ENCODE assay signal across 22 mouse cellular contexts in genomic region chr1:177452987-177453386, GRCm38 (mm10). TPM values are rescaled to one million over a fixed set of nuclear protein-coding genes. Genes with fewer than 3 reads are reported as not detected.
A peak's percentile ranks its signal among the peaks of the same experiment; 100 is the strongest.
DNase-seq lines count a peak whose midpoint lies in the region; TF ChIP-seq lines count a peak whose summit lies in the region.
"Had no signal": no experiment of that assay in that cellular context is flagged by ENCODE, and none has a peak within 500 bp of the region (broad histone marks: within the 10 kb centered on the region; RNA-seq: fewer than 3 reads in every experiment).

No protein-coding gene starts in this region.

- DNase-seq in cerebellum, adult 8-10 months = peak; percentile 60
- DNase-seq in cerebellum, adult 11 months = no peak
- peak; percentile 37 for DNase-seq in heart, adult 11 months
- DNase-seq in heart, adult 18-20 months = no peak
- peak; percentile 81 for DNase-seq in brain, adult 2 months (ENCODE audit: low read depth, low spot score)
- DNase-seq in testis, postnatal 10 days (ENCODE audit: low spot score) = no peak
- DNase-seq: adrenal gland, postnatal 10 days; embryo, embryonic 11 days; gastrocnemius, adult 2 months; heart, postnatal 14 days; kidney, adult 2 months; retina, postnatal 1 day; thymus, postnatal 14 days had no signal

- peak overlapping the region; percentile 83 for H3K27ac ChIP-seq in cortical plate, adult 2 months (ENCODE audit: insufficient read depth, low read length)
- H3K27ac ChIP-seq: embryonic facial prominence, embryonic 13.5 days; gastrocnemius, adult 2 months; heart, embryonic 13.5 days; hindbrain, embryonic 13.5 days; kidney, postnatal 0 days; midbrain, embryonic 10.5 days; neural tube, embryonic 13.5 days had no signal

- H3K4me3 ChIP-seq in cortical plate, adult 2 months (ENCODE audit: insufficient read depth, low read length) = no peak overlapping the region
- H3K4me3 ChIP-seq: embryonic facial prominence, embryonic 13.5 days; erythroblast, embryonic 14.5 days; gastrocnemius, adult 2 months; heart, embryonic 13.5 days; hindbrain, embryonic 13.5 days; midbrain, embryonic 10.5 days; myocyte; neural tube, embryonic 13.5 days had no signal

- TF ChIP-seq POLR2A in cortical plate, adult 2 months (IDR thresholded peaks at IDR 0.05; ENCODE audit: extremely low read depth, insufficient read depth, low read length) = no peak

- no peak for TF ChIP-seq CTCF in cortical plate, adult 2 months (IDR thresholded peaks at IDR 0.05; ENCODE audit: extremely low read depth, insufficient read depth, low read length)

- H3K4me1 ChIP-seq in cortical plate, adult 2 months (ENCODE audit: control insufficient read depth, insufficient read depth, low read length) = no peaks in the 10 kb centered on the region; the same call in 1 of the 2 replicates

RNA-seq across cellular contexts. Expression of gene Zbtb18, which starts 10.8 kb away (rescaled TPM):
- 10 to 100 TPM; 42.2 to 49.5 TPM for total RNA-seq in heart, adult 18-20 months (2021)
- polyA plus RNA-seq in cortical plate, adult 2 months (2012; rRNA removed) = 105 and 117 TPM in 2 replicates

Comparison
In these comparisons a context has a peak if more than half of its experiments do, and no peak if none do; other contexts are left out.
1. DNase-seq: peak in cerebellum, adult 8-10 months (single experiment), heart, adult 11 months (single experiment) and brain, adult 2 months (single experiment); none in cerebellum, adult 11 months (single experiment), heart, adult 18-20 months (0 of 2) and testis, postnatal 10 days (single experiment).